Mouse (Mus musculus): ENCODE measurements around the gene Gm20388. TPM values are rescaled to one million over a fixed set of nuclear protein-coding genes. Genes with fewer than 3 reads are reported as not detected.

Gene Gm20388
- polyA plus RNA-seq, 1 experiment, result 28.1 TPM

DNA sequence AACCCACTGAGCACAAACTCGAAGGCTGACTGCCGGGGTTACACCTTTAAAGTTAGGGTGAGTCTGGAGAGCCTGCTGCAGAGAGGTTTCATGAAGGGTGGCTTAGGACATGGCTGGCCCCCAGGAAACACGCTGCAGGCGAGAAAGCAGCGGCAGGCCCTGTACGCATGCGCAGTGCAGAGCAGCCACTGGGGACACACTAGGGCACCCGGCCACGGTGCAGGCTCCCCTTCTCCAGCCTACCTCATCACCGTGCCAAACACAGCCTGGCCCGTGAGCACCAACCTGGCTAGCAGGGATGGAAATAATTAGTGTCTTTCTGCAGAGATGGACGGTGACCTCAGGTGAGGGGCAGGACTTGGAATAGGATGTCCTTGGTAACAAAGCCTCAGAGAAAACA lies 2175.4 kb downstream of the Gm20388 start:
- Histone ChIP-seq H3K4me3 (ENCODE audit: low read depth, low read length) (no peak overlapping the region), H3K9ac (ENCODE audit: low read depth, poor library complexity, severe bottlenecking) (no peak overlapping the region), H3K27me3 (ENCODE audit: control insufficient read depth, insufficient read depth, low read length, poor library complexity, severe bottlenecking) (no peaks in the 10 kb centered on the region), H3K9me3 (replicated peaks; ENCODE audit: control insufficient read depth, insufficient read depth, low read length, poor library complexity, severe bottlenecking) (no peaks in the 10 kb centered on the region), H3K36me3 (ENCODE audit: control insufficient read depth, insufficient read depth, low read length, poor library complexity, severe bottlenecking) (no peaks in the 10 kb centered on the region), H3K27ac (ENCODE audit: insufficient read depth, low read length) (no peak overlapping the region), H3K4me1 (ENCODE audit: control insufficient read depth, insufficient read depth, low read length) (no peaks in the 10 kb centered on the region)
- TF ChIP-seq CTCF (IDR thresholded peaks at IDR 0.05; ENCODE audit: low read depth, low read length) (no peak), POLR2A (IDR thresholded peaks at IDR 0.05; ENCODE audit: insufficient read depth, low read length) (no peak), EP300 (IDR thresholded peaks at IDR 0.05; ENCODE audit: insufficient read depth, low read depth, low read length) (no peak)

DNA sequence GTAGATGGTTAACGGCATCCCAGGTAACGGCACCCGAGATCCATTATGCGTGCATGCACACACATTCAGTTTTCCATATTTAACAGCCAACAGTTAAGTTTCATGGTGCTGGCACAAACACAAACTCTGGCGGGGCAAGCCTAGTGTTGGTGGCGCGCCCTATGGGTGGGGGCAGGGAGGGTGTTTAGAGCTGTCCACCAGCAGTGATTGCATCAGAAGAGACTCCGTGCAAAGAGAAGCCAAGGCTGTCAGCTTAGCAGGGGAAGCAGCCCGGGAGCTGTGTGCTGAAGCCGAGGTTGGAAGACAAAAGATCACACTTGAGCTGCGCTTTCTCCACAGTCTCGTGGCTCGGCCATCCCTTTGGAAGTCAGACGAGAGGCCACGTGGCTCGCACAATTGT lies 2178.0 kb downstream of the Gm20388 start:
- Histone ChIP-seq H3K4me3 (ENCODE audit: low read depth, low read length) (no peak overlapping the region), H3K9ac (ENCODE audit: low read depth, poor library complexity, severe bottlenecking) (no peak overlapping the region), H3K36me3 (ENCODE audit: control insufficient read depth, insufficient read depth, low read length, poor library complexity, severe bottlenecking) (no peaks in the 10 kb centered on the region), H3K9me3 (replicated peaks; ENCODE audit: control insufficient read depth, insufficient read depth, low read length, poor library complexity, severe bottlenecking) (no peaks in the 10 kb centered on the region), H3K27ac (ENCODE audit: insufficient read depth, low read length) (no peak overlapping the region), H3K27me3 (ENCODE audit: control insufficient read depth, insufficient read depth, low read length, poor library complexity, severe bottlenecking) (no peaks in the 10 kb centered on the region), H3K4me1 (ENCODE audit: control insufficient read depth, insufficient read depth, low read length) (no peaks in the 10 kb centered on the region)
- TF ChIP-seq CTCF (IDR thresholded peaks at IDR 0.05; ENCODE audit: low read depth, low read length), result no peak
- TF ChIP-seq EP300 (IDR thresholded peaks at IDR 0.05; ENCODE audit: insufficient read depth, low read depth, low read length), result no peak
- TF ChIP-seq POLR2A (IDR thresholded peaks at IDR 0.05; ENCODE audit: insufficient read depth, low read length), result no peak

DNA sequence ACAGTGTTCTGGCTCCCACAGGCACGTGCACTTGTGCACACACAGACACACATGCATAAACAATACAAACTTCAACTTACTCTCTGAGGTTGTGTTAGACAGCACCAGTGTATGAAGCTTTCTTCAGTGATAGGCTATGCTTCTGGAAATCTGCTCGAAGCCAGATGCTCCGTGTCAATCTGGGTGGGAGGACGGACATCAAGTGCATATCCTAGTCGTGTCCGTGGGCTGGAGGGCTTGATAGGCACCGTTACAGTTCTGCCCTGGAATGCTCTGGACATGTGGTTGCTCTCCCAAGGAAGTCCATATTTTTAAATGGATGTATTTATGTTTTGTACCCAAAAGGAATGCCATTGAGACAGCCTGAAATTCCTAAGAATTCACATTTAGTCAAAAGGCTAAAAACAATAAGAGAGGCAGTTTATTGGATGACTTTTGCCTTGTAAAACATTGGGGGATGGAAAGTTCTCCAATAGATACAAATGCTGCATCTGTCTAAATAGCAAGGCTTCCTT lies 2178.6 kb downstream of the Gm20388 start:
- TF ChIP-seq CTCF (IDR thresholded peaks at IDR 0.05; ENCODE audit: low read depth, low read length) (no peak), EP300 (IDR thresholded peaks at IDR 0.05; ENCODE audit: insufficient read depth, low read depth, low read length) (no peak), POLR2A (IDR thresholded peaks at IDR 0.05; ENCODE audit: insufficient read depth, low read length) (no peak)
- no peak overlapping the region for H3K4me3 ChIP-seq (ENCODE audit: low read depth, low read length)
- H3K27me3 ChIP-seq (ENCODE audit: control insufficient read depth, insufficient read depth, low read length, poor library complexity, severe bottlenecking), result no peaks in the 10 kb centered on the region
- no peaks in the 10 kb centered on the region for H3K36me3 ChIP-seq (ENCODE audit: control insufficient read depth, insufficient read depth, low read length, poor library complexity, severe bottlenecking)
- H3K4me1 ChIP-seq (ENCODE audit: control insufficient read depth, insufficient read depth, low read length), result no peaks in the 10 kb centered on the region
- no peak overlapping the region for H3K9ac ChIP-seq (ENCODE audit: low read depth, poor library complexity, severe bottlenecking)
- no peaks in the 10 kb centered on the region for H3K9me3 ChIP-seq (replicated peaks; ENCODE audit: control insufficient read depth, insufficient read depth, low read length, poor library complexity, severe bottlenecking)
- H3K27ac ChIP-seq (ENCODE audit: insufficient read depth, low read length), result no peak overlapping the region

DNA sequence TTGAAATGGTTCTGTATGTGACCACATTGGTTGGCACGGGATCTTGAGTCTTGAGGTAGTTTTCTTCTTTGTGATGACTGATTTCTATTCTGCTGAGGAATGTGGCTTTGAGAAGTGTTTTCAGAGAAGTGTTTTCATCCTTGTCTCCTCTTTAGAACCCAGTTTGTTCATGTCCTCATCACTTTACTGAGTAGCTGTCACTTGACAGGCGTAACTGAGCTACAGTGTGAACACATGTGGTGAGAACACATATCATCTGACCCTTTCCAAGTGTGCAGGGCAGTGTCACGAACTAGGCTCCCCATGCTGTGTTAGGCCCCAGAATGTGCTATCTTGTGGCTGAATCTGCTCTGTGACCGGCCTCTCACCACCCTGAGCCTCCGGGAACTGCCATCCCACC lies 2181.8 kb downstream of the Gm20388 start:
- Histone ChIP-seq H3K27ac (ENCODE audit: insufficient read depth, low read length) (no peak overlapping the region), H3K4me3 (ENCODE audit: low read depth, low read length) (no peak overlapping the region), H3K27me3 (ENCODE audit: control insufficient read depth, insufficient read depth, low read length, poor library complexity, severe bottlenecking) (no peaks in the 10 kb centered on the region), H3K9me3 (replicated peaks; ENCODE audit: control insufficient read depth, insufficient read depth, low read length, poor library complexity, severe bottlenecking) (no peaks in the 10 kb centered on the region), H3K4me1 (ENCODE audit: control insufficient read depth, insufficient read depth, low read length) (no peaks in the 10 kb centered on the region), H3K9ac (ENCODE audit: low read depth, poor library complexity, severe bottlenecking) (no peak overlapping the region), H3K36me3 (ENCODE audit: control insufficient read depth, insufficient read depth, low read length, poor library complexity, severe bottlenecking) (no peaks in the 10 kb centered on the region)
- no peak for TF ChIP-seq CTCF (IDR thresholded peaks at IDR 0.05; ENCODE audit: low read depth, low read length)
- TF ChIP-seq POLR2A (IDR thresholded peaks at IDR 0.05; ENCODE audit: insufficient read depth, low read length), result no peak
- no peak for TF ChIP-seq EP300 (IDR thresholded peaks at IDR 0.05; ENCODE audit: insufficient read depth, low read depth, low read length)

DNA sequence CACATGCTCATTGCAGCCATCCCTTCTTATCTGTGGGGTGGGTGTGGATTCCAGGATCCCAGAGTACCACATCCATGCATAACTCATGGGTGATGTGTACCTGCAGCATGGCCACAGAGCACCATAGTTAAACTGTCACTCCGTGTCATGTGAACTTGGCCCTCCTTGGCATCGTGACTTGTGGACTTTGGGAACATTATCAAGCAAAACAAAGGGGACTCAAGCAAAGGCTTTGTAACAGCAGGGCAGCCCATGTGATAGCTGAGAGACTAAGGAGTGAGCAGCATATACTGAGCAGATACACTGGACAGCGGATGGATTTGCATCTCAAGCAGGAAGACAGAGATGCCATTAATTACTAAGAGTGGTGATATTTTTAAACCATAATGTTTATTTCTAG lies 2188.1 kb downstream of the Gm20388 start:
- H3K36me3 ChIP-seq (ENCODE audit: control insufficient read depth, insufficient read depth, low read length, poor library complexity, severe bottlenecking), result no peaks in the 10 kb centered on the region
- no peaks in the 10 kb centered on the region for H3K9me3 ChIP-seq (replicated peaks; ENCODE audit: control insufficient read depth, insufficient read depth, low read length, poor library complexity, severe bottlenecking)
- no peak overlapping the region for H3K9ac ChIP-seq (ENCODE audit: low read depth, poor library complexity, severe bottlenecking)
- no peak overlapping the region for H3K4me3 ChIP-seq (ENCODE audit: low read depth, low read length)
- TF ChIP-seq POLR2A (IDR thresholded peaks at IDR 0.05; ENCODE audit: insufficient read depth, low read length), result no peak
- no peak for TF ChIP-seq EP300 (IDR thresholded peaks at IDR 0.05; ENCODE audit: insufficient read depth, low read depth, low read length)
- TF ChIP-seq CTCF (IDR thresholded peaks at IDR 0.05; ENCODE audit: low read depth, low read length), result no peak
- H3K4me1 ChIP-seq (ENCODE audit: control insufficient read depth, insufficient read depth, low read length), result peaks cover 4% of the 10 kb centered on the region
- H3K27me3 ChIP-seq (ENCODE audit: control insufficient read depth, insufficient read depth, low read length, poor library complexity, severe bottlenecking), result no peaks in the 10 kb centered on the region
- no peak overlapping the region for H3K27ac ChIP-seq (ENCODE audit: insufficient read depth, low read length)

DNA sequence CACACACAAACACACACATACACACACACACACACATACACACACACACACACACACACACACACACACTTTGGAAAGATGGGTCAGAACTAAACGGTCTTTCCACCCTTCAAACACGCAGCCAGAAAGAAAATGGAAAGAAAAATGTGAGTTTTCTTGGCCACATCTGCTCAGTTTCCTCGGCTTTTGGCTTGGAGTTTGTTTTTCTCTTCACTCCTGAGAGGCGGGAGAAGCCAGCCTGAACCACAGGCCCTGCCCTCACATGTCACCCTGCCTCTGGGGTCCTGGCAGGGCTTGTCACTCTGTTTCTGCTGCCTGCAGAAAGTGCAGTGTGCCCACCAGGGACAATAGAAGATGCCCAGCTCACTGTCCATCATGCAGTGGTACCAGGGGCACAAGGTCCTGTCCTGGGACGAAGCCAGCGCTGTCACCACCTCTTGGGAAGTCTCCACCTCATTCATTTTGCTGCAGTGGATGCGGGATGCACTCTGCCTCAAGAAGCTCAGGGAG lies 2189.1 kb downstream of the Gm20388 start:
- H3K27me3 ChIP-seq (ENCODE audit: control insufficient read depth, insufficient read depth, low read length, poor library complexity, severe bottlenecking), result no peaks in the 10 kb centered on the region
- H3K9me3 ChIP-seq (replicated peaks; ENCODE audit: control insufficient read depth, insufficient read depth, low read length, poor library complexity, severe bottlenecking), result no peaks in the 10 kb centered on the region
- H3K36me3 ChIP-seq (ENCODE audit: control insufficient read depth, insufficient read depth, low read length, poor library complexity, severe bottlenecking), result no peaks in the 10 kb centered on the region
- TF ChIP-seq POLR2A (IDR thresholded peaks at IDR 0.05; ENCODE audit: insufficient read depth, low read length), result no peak
- no peak for TF ChIP-seq CTCF (IDR thresholded peaks at IDR 0.05; ENCODE audit: low read depth, low read length)
- H3K9ac ChIP-seq (ENCODE audit: low read depth, poor library complexity, severe bottlenecking), result no peak overlapping the region
- no peak overlapping the region for H3K27ac ChIP-seq (ENCODE audit: insufficient read depth, low read length)
- H3K4me1 ChIP-seq (ENCODE audit: control insufficient read depth, insufficient read depth, low read length), result peaks cover 4% of the 10 kb centered on the region
- H3K4me3 ChIP-seq (ENCODE audit: low read depth, low read length), result no peak overlapping the region

Data from ES-Bruce4 (cell line).